Mouse (Mus musculus): ENCODE results near the gene Pacsin1. TPM values are rescaled to one million over a fixed set of nuclear protein-coding genes. Genes with fewer than 3 reads are reported as not detected.
"Not testable (repeated sequence)": the region's sequence is repeated elsewhere in the genome, so short reads cannot be mapped to it uniquely, and the experiment has no call there.

Gene Pacsin1
- total and polyA plus RNA-seq, 2 experiments: 0.23 TPM; not detected in 1

DNA sequence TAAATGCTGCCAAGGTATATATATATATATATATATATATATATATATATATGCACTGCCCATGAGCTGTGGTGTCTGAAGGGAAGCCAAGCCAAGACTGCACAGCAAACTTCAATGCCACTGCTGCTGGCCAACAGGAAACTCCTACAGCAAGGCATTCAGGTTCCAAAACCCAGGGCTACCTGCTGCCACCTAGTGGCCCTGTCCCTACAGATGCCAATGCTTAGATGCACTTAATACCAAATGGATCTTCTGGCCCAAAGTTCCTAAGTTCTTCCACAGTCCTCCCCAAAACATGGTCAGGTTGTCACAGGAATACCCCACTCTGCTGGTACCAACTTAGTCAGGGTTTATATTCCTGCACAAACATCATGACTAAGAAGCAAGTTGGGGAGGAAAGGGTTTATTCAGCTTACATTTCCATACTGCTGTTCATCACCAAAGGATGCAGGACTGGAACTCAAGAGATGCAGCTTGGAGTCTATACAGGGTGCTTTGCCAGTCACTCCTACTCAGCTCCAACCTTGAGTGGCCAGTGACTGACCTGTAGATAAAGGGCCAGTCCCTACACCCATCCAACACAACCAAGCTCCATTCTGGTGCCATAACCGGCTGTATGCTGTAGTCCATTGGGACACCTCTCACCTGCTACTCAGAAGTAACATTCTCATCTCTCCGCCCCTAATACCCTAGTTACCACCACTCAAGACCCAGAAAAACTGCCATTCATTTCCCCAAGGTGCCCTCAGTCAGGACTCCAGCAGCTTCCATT is 25.9 kb upstream of the Pacsin1 start:
- TF ChIP-seq CTCF (IDR thresholded peaks at IDR 0.05; ENCODE audit: low read depth, low read length): peak; percentile 91
- TF ChIP-seq POLR2A (IDR thresholded peaks at IDR 0.05; ENCODE audit: extremely low read depth, insufficient read depth, low read length): no peak
- Histone ChIP-seq H3K4me3 (ENCODE audit: insufficient read depth, low read depth, low read length) (no peak overlapping the region), H3K27me3 (ENCODE audit: control insufficient read depth, insufficient read depth, low read length) (no peaks in the 10 kb centered on the region), H3K27ac (replicated peaks; ENCODE audit: insufficient read depth, low read depth, low read length) (no peak overlapping the region), H3K9ac (ENCODE audit: low read depth, low read length) (no peak overlapping the region), H3K79me2 (ENCODE audit: control insufficient read depth, insufficient read depth, low read length) (peaks cover 11% of the 10 kb centered on the region), H3K4me1 (ENCODE audit: control insufficient read depth, insufficient read depth, low read length) (peaks cover 18% of the 10 kb centered on the region), H3K36me3 (ENCODE audit: control insufficient read depth, insufficient read depth, low read length) (peaks cover 15% of the 10 kb centered on the region)
- 80% methylated on average over 2 of the region's 2 CpGs for WGBS
- DNase-seq (ENCODE audit: extremely low read depth, low read depth, low spot score): peak; percentile 78

DNA sequence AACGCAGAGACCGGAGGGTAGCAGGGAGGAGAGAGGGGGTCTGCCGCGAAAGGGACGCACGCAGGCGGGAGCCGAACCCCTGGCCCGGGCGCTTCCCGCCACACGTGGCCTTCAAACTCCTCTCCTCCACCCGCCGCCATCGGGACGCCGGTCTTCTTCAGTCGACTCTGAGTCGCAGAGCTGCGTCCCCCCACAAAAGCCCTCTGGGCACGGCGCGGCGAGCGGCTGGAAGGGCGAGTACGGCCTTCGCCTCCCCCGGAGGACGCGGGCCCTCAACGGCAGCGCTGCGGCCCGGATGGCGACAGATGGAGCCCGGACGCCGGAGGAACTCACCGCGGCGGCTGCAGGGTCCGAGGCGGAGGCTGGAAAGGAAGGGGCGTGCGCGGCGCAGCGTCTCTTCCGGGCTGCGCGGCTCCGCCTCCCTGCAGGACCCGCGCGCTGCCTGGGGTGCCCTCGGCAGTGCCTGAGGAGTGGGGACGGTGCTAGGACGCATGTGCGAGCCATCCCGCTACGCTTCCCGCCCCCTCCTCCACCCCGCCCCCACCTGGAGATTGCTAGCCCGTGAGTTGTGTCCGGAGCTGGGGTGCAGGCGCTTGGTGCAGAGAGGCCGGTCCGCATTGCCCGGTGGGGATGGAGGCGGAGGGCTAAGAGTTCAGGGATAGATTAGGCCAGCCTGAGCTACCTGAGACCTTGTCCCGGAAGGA is 20.3 kb upstream of the Pacsin1 start, which contains the start of gene RPS10-NUDT3:
Gene RPS10-NUDT3, minus strand, starts transcription at position 352 of the 704 bp plus-strand sequence.
- H3K36me3 ChIP-seq (ENCODE audit: control insufficient read depth, insufficient read depth, low read length): peaks cover 15% of the 10 kb centered on the region
- peak within 1 kb of the TSS; percentile 76 for H3K4me3 ChIP-seq (ENCODE audit: insufficient read depth, low read depth, low read length)
- TF ChIP-seq POLR2A (IDR thresholded peaks at IDR 0.05; ENCODE audit: extremely low read depth, insufficient read depth, low read length) (peak; percentile 81), CTCF (IDR thresholded peaks at IDR 0.05; ENCODE audit: low read depth, low read length) (no peak)
- peak; percentile 77 for DNase-seq (ENCODE audit: extremely low read depth, low read depth, low spot score)
- H3K79me2 ChIP-seq (ENCODE audit: control insufficient read depth, insufficient read depth, low read length): peaks cover 17% of the 10 kb centered on the region
- WGBS: under 1% methylated on average over 67 of the region's 72 CpGs
- no peaks in the 10 kb centered on the region for H3K27me3 ChIP-seq (ENCODE audit: control insufficient read depth, insufficient read depth, low read length)
- H3K27ac ChIP-seq (replicated peaks; ENCODE audit: insufficient read depth, low read depth, low read length): peak within 1 kb of the TSS; percentile 58
- H3K9ac ChIP-seq (ENCODE audit: low read depth, low read length): peak within 1 kb of the TSS; percentile 86
- H3K4me1 ChIP-seq (ENCODE audit: control insufficient read depth, insufficient read depth, low read length): peaks cover 17% of the 10 kb centered on the region

DNA sequence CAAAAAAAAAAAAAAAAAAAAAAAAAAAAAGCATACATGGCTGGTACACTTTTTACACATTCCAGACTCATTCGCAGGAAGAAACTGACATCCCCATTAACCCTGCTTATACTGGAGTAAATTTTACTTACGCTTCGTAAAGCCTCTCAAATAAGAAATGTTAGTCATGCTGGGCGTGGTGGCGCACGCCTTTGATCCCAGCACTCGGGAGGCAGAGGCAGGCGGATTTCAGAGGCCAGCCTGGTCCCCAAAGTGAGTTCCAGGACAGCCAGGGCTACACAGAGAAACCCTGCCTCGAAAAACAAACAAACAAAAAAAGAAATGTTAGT is 19.8 kb upstream of the Pacsin1 start:
- DNase-seq (ENCODE audit: extremely low read depth, low read depth, low spot score); H3K27me3 ChIP-seq (ENCODE audit: control insufficient read depth, insufficient read depth, low read length): not testable (repeated sequence)
- H3K36me3 ChIP-seq (ENCODE audit: control insufficient read depth, insufficient read depth, low read length): peaks cover 15% of the 10 kb centered on the region
- peaks cover 17% of the 10 kb centered on the region for H3K79me2 ChIP-seq (ENCODE audit: control insufficient read depth, insufficient read depth, low read length)
- peaks cover 17% of the 10 kb centered on the region for H3K4me1 ChIP-seq (ENCODE audit: control insufficient read depth, insufficient read depth, low read length)
- peak overlapping the region; percentile 58 for H3K27ac ChIP-seq (replicated peaks; ENCODE audit: insufficient read depth, low read depth, low read length)
- 31% methylated on average over 9 of the region's 9 CpGs for WGBS
- H3K4me3 ChIP-seq (ENCODE audit: insufficient read depth, low read depth, low read length): peak overlapping the region; percentile 64
- peak overlapping the region; percentile 56 for H3K9ac ChIP-seq (ENCODE audit: low read depth, low read length)

DNA sequence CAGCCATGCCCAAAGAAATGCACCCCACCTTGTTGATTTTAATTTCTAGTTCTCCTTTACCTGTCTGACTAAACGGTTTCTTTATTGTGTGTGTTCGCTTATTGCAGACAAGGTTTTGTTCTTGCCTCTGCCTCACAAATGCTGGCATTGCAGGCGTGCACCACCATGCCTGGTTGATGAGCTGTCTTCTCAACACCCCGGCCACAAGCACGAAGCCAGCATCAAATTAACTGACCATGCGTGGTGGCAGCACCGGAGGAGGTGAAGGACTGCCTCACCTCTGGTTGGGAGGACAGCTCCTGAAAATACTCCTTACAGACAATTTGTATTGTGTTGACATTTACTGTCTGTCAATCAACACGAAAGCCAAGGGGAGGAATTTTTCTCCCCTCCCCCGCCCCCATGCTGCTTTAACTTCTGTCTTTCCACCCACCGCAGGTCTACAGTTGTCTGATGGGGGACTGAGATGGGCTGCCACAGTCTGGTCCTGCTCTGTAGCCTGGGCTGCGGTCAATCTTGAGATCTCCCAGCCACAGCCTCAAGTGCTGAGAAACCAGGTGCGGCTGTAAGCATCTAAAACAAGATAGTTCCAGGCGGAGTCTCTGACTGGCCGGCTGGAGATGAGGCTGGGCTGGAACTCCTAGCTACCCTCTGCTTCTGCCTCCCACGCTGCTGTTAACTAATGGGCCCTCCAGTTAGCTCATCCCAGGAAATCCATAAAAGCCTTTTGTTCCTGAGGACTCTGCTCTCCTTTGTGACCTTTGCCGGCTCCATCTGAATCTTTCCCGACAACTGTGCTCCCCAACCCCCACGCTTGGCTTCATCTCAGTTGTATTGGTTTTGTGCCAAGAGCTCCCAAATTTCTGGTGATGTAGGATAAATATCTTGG is 18.9 kb upstream of the Pacsin1 start, which contains the start of gene Rps10:
Gene Rps10, minus strand, starts transcription at position 538 of the 889 bp plus-strand sequence.
- Histone ChIP-seq H3K36me3 (ENCODE audit: control insufficient read depth, insufficient read depth, low read length) (peaks cover 10% of the 10 kb centered on the region), H3K4me3 (ENCODE audit: insufficient read depth, low read depth, low read length) (peak within 1 kb of the TSS; percentile 30; the same call in 1 of the 2 replicates), H3K27me3 (ENCODE audit: control insufficient read depth, insufficient read depth, low read length) (no peaks in the 10 kb centered on the region), H3K79me2 (ENCODE audit: control insufficient read depth, insufficient read depth, low read length) (peaks cover 17% of the 10 kb centered on the region), H3K4me1 (ENCODE audit: control insufficient read depth, insufficient read depth, low read length) (peaks cover 17% of the 10 kb centered on the region), H3K9ac (ENCODE audit: low read depth, low read length) (no peak within 1 kb of the TSS), H3K27ac (replicated peaks; ENCODE audit: insufficient read depth, low read depth, low read length) (peak within 1 kb of the TSS; percentile 58)
- peak; percentile 49 for DNase-seq (ENCODE audit: extremely low read depth, low read depth, low spot score)
- WGBS: 47% methylated on average over 18 of the region's 18 CpGs
- TF ChIP-seq CTCF (IDR thresholded peaks at IDR 0.05; ENCODE audit: low read depth, low read length): no peak
- TF ChIP-seq POLR2A (IDR thresholded peaks at IDR 0.05; ENCODE audit: extremely low read depth, insufficient read depth, low read length): no peak

DNA sequence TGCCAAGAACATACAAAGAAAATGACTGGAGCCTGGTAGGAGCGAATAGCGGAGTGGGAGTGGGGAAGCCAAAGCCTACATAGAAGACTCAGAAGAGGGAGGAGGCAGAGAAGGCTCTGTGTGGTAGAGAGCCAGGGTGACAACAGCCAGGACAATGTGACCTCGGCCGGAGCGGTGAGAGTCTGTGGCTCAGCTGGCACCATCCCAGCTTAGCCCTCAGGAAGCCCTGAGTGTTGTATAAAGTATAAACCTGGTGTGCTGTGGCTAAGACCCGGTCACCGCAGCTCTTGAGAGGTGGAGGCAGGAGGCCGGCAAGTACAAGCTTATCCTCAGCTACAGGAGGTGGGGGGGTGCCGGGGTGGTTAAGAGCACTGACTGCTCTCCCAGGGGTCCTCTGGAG is 18.0 kb upstream of the Pacsin1 start:
- Histone ChIP-seq H3K27me3 (ENCODE audit: control insufficient read depth, insufficient read depth, low read length) (no peaks in the 10 kb centered on the region), H3K36me3 (ENCODE audit: control insufficient read depth, insufficient read depth, low read length) (peaks cover 6% of the 10 kb centered on the region), H3K27ac (replicated peaks; ENCODE audit: insufficient read depth, low read depth, low read length) (no peak overlapping the region), H3K9ac (ENCODE audit: low read depth, low read length) (no peak overlapping the region), H3K79me2 (ENCODE audit: control insufficient read depth, insufficient read depth, low read length) (peaks cover 17% of the 10 kb centered on the region), H3K4me1 (ENCODE audit: control insufficient read depth, insufficient read depth, low read length) (peaks cover 17% of the 10 kb centered on the region), H3K4me3 (ENCODE audit: insufficient read depth, low read depth, low read length) (no peak overlapping the region)
- WGBS: 45% methylated on average over 9 of the region's 9 CpGs
- peak; percentile 38 for DNase-seq (ENCODE audit: extremely low read depth, low read depth, low spot score)
- TF ChIP-seq POLR2A (IDR thresholded peaks at IDR 0.05; ENCODE audit: extremely low read depth, insufficient read depth, low read length): no peak
- TF ChIP-seq CTCF (IDR thresholded peaks at IDR 0.05; ENCODE audit: low read depth, low read length): no peak
